Mouse (Mus musculus): Measurements from ENCODE around the gene Igsf21. TPM values are rescaled to one million over a fixed set of nuclear protein-coding genes. Genes with fewer than 3 reads are reported as not detected.

The Igsf21 gene
- polyA plus RNA-seq, 1 experiment, result 0.02 TPM

DNA sequence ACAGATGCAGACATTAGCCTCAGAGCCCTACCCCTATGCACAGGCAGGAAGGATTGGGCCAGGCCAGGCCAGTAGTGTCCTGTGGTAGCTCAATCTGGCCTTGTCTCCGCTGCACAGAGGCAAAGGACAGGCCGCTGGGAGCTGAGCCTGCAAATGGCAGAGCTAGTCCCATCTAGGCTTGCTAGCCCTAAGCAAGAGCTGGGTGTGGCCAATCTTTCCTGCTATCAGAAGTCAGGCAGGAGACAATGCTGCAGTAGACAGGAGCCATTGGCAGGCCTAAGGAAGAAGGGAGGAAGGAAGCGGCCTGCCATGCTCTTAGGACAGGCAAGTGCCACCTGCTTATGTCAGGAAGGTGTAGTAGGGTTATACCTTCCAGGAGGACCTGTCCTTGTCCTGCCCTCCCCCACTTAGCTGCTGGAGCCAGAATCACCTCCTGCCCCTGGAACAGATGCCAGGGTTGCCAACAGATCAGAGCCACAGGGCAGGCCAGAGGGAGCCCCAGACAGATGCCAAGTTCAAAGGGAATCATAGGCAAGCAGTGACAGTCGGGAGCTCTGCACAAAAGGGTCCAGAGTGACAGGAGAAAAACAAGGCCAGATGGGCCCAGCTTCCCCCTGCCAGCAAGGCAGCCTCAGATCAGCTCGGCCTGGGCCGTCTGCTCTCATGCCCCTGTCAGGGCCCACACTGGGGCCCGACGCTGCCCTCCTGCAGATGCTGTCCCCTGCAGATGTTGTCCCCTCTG lies 59.0 kb downstream of the Igsf21 start:
- Histone ChIP-seq H3K36me3 (ENCODE audit: control insufficient read depth) (no peaks in the 10 kb centered on the region), H3K4me3 (replicated peaks) (no peak overlapping the region), H3K27me3 (ENCODE audit: control insufficient read depth) (no peaks in the 10 kb centered on the region), H3K9me3 (ENCODE audit: control insufficient read depth, low read length) (no peaks in the 10 kb centered on the region), H3K4me1 (ENCODE audit: control insufficient read depth) (peaks cover 46% of the 10 kb centered on the region)
- TF ChIP-seq TAL1 (IDR thresholded peaks at IDR 0.05; ENCODE audit: low read length), result no peak
- TF ChIP-seq GATA1 (IDR thresholded peaks at IDR 0.05; ENCODE audit: low read length), result no peak

DNA sequence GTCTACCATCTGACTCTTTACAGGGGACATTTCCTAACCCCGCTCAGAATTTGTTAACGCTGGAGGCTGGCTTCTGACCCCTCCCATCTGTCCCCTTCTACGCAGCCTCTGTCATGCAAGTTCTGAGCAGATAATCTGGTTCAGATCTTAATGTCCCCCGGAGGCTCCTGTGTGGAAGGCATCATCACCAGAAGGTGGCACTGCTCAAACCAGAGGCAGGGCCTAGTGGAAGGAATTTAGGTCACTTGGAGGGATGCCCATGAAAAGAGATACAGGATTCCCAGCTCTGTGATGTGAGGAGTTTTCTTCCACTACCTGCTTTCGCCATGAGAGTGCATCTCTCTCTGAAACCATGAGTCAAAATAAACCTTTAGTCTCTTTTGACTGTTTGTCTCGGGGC lies 67.0 kb downstream of the Igsf21 start:
- Histone ChIP-seq H3K4me3 (replicated peaks) (no peak overlapping the region), H3K27me3 (ENCODE audit: control insufficient read depth) (no peaks in the 10 kb centered on the region; the same call in 1 of the 2 replicates), H3K36me3 (ENCODE audit: control insufficient read depth) (no peaks in the 10 kb centered on the region), H3K9me3 (ENCODE audit: control insufficient read depth, low read length) (peaks cover 21% of the 10 kb centered on the region), H3K4me1 (ENCODE audit: control insufficient read depth) (peaks cover 2% of the 10 kb centered on the region; the same call in 1 of the 2 replicates)
- TF ChIP-seq TAL1 (IDR thresholded peaks at IDR 0.05; ENCODE audit: low read length) (no peak), GATA1 (IDR thresholded peaks at IDR 0.05; ENCODE audit: low read length) (no peak)

DNA sequence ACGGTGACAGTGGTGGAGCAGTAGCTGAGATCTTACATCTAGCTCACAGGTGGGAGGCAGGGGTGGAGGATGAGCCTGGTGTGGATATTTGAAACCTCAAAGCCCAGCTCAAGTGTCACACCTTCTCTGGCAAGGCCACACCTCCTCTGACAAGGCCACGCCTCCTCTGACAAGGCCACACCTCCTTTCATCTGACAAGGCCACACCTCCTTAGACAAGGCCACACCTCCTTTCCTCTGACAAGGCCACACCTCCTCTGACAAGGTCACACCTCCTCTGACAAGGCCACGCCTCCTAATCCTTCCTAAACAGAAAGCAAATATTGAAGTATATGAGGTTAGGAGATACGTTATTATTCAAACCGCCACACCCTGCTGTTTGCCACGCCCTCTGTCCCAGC lies 69.5 kb downstream of the Igsf21 start:
- Histone ChIP-seq H3K4me3 (replicated peaks) (no peak overlapping the region), H3K36me3 (ENCODE audit: control insufficient read depth) (no peaks in the 10 kb centered on the region), H3K27me3 (ENCODE audit: control insufficient read depth) (no peaks in the 10 kb centered on the region; the same call in 1 of the 2 replicates), H3K9me3 (ENCODE audit: control insufficient read depth, low read length) (peaks cover 21% of the 10 kb centered on the region), H3K4me1 (ENCODE audit: control insufficient read depth) (peaks cover 2% of the 10 kb centered on the region; the same call in 1 of the 2 replicates)
- TF ChIP-seq TAL1 (IDR thresholded peaks at IDR 0.05; ENCODE audit: low read length) (no peak), GATA1 (IDR thresholded peaks at IDR 0.05; ENCODE audit: low read length) (no peak)

DNA sequence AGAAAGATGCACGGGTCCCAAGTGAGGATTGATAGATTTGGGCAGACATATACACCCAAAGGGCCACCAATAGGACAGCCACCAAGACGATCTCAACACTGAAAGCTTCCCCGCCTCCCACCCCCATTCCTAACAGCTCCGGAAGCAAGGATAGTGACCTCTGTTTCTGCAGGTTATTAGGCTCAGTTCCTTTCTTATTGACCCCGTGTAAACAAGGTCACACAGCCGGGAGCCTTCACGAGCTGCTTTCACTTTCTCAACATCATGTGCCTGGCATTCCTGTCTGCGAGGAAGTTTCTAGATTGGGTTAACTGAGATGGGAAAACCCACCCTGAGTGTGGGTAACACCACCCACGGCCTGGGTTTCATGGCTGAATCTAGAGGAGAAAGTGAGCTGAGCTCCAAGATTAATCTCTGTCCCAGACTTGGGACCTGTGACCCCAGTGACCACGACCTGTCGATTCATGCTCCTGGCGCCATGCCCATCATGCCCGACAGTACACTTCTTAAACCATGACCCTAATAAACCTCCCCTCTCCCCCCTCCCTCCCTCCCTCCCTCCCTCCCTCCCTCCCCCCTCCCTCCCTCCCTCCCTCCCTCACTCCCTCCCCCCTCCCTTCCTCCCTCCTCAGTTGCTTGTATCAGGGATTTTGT lies 72.7 kb downstream of the Igsf21 start:
- H3K9me3 ChIP-seq (ENCODE audit: control insufficient read depth, low read length), result peaks cover 18% of the 10 kb centered on the region
- H3K4me3 ChIP-seq (replicated peaks), result no peak overlapping the region
- no peaks in the 10 kb centered on the region; the same call in 1 of the 2 replicates for H3K27me3 ChIP-seq (ENCODE audit: control insufficient read depth)
- no peaks in the 10 kb centered on the region for H3K4me1 ChIP-seq (ENCODE audit: control insufficient read depth)
- TF ChIP-seq TAL1 (IDR thresholded peaks at IDR 0.05; ENCODE audit: low read length), result no peak
- no peak for TF ChIP-seq GATA1 (IDR thresholded peaks at IDR 0.05; ENCODE audit: low read length)
- H3K36me3 ChIP-seq (ENCODE audit: control insufficient read depth), result no peaks in the 10 kb centered on the region

DNA sequence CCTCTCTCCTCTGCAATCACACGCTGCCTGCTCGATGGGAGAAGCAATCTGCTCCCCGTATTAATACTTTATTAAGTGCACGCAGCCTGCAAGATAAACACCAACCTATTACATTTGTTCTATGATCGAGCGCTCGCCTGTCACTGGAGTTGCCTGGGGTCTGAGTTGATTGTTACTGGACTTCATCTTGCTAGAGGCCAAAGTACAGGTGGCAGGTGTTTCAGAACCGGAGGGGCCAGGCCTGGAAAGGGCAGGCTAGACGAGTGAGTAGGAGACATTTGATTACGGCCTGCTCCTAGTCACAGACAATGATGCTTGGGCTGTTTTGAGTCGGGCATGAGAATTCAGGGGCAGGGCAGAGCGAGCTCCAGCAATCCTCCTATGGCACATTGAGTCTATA lies 73.5 kb downstream of the Igsf21 start:
- Histone ChIP-seq H3K9me3 (ENCODE audit: control insufficient read depth, low read length) (peaks cover 13% of the 10 kb centered on the region), H3K4me1 (ENCODE audit: control insufficient read depth) (no peaks in the 10 kb centered on the region), H3K36me3 (ENCODE audit: control insufficient read depth) (no peaks in the 10 kb centered on the region), H3K27me3 (ENCODE audit: control insufficient read depth) (no peaks in the 10 kb centered on the region; the same call in 1 of the 2 replicates), H3K4me3 (replicated peaks) (no peak overlapping the region)
- TF ChIP-seq TAL1 (IDR thresholded peaks at IDR 0.05; ENCODE audit: low read length) (no peak), GATA1 (IDR thresholded peaks at IDR 0.05; ENCODE audit: low read length) (no peak)

DNA sequence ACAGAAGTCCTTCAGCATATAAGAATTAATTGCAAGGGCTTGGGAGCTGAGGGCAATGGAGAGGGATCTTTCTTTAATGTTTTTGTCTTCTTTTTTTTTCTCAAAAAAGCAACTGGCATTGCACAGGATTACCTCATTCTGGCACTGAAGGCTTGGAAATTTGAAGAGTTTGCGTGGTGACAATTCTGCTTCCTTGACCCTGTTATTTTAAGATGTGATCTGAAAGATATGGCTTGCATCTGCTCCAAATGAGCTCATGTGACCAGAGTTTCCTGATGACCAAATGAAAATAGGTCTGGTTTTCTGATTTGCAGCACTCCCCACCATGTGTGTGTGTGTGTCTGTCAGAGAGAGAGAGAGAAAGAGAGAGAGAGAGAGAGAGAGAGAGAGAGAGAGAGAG lies 74.7 kb downstream of the Igsf21 start:
- no peaks in the 10 kb centered on the region for H3K4me1 ChIP-seq (ENCODE audit: control insufficient read depth)
- H3K4me3 ChIP-seq (replicated peaks), result no peak overlapping the region
- TF ChIP-seq GATA1 (IDR thresholded peaks at IDR 0.05; ENCODE audit: low read length) (no peak), TAL1 (IDR thresholded peaks at IDR 0.05; ENCODE audit: low read length) (no peak)
- peaks cover 2% of the 10 kb centered on the region for H3K9me3 ChIP-seq (ENCODE audit: control insufficient read depth, low read length)
- H3K27me3 ChIP-seq (ENCODE audit: control insufficient read depth), result no peaks in the 10 kb centered on the region
- no peaks in the 10 kb centered on the region for H3K36me3 ChIP-seq (ENCODE audit: control insufficient read depth)

DNA sequence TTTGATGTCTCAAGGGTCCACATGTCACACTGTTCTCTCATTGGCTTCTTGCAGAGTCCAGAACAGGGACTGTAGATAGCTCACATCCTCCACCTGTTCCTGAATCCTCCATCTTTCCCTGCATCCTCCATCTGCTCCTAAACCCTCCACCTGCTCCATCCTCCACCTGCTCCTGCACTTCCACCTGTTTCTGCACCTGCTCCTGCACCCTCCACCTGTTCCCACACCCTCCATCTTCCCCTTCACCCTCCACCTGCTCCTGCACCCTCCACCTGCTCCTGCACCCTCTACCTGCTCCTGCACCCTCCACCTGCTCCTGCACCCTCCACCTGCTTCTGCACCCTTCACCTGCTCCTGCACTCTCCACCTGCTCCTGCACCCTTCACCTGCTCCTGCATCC lies 75.4 kb downstream of the Igsf21 start:
- H3K27me3 ChIP-seq (ENCODE audit: control insufficient read depth), result no peaks in the 10 kb centered on the region
- H3K36me3 ChIP-seq (ENCODE audit: control insufficient read depth), result no peaks in the 10 kb centered on the region
- no peaks in the 10 kb centered on the region for H3K4me1 ChIP-seq (ENCODE audit: control insufficient read depth)
- no peaks in the 10 kb centered on the region for H3K9me3 ChIP-seq (ENCODE audit: control insufficient read depth, low read length)
- no peak for TF ChIP-seq TAL1 (IDR thresholded peaks at IDR 0.05; ENCODE audit: low read length)
- TF ChIP-seq GATA1 (IDR thresholded peaks at IDR 0.05; ENCODE audit: low read length), result no peak
- H3K4me3 ChIP-seq (replicated peaks), result no peak overlapping the region

DNA sequence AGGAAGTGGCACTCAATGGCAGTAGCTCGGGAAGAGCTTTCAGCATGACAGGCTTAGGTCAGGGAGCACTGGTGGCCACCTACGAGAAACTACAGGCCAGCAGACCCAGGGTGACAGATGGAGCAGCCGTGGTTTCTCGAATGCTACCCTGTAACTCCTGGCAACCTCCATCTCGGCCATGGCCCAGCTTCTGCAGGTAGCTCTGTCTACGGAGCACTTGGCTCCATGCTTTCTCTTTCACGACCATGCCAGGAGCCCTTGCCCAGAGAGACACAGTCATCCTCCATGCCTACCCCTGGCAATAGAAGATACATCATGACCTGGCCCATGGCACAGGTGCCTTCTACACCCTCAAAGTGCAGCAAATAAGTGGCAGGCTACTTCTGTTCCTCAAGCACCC lies 80.7 kb downstream of the Igsf21 start:
- TF ChIP-seq TAL1 (IDR thresholded peaks at IDR 0.05; ENCODE audit: low read length) (no peak), GATA1 (IDR thresholded peaks at IDR 0.05; ENCODE audit: low read length) (no peak)
- H3K9me3 ChIP-seq (ENCODE audit: control insufficient read depth, low read length), result peaks cover 11% of the 10 kb centered on the region
- no peaks in the 10 kb centered on the region for H3K4me1 ChIP-seq (ENCODE audit: control insufficient read depth)
- H3K4me3 ChIP-seq (replicated peaks), result no peak overlapping the region
- no peaks in the 10 kb centered on the region for H3K36me3 ChIP-seq (ENCODE audit: control insufficient read depth)
- no peaks in the 10 kb centered on the region for H3K27me3 ChIP-seq (ENCODE audit: control insufficient read depth)

DNA sequence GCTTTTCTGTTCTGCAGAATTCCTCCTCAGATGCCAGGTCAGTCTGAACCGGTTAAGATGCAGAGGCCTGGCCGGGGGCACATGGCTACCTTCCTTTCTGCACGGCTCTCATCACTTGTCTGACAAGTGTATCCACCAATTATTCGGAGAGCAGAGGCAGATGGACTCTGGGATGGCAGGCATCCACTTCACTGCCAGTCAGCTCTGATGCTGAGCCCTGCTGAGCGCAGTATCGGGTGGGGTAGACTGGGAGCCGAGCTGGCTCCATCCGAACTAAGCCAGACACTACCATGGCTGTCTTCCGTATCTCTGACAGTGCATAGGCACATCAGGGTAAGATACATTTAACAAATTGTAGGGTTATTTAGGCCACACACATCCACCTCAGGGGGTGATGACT lies 81.9 kb downstream of the Igsf21 start:
- TF ChIP-seq GATA1 (IDR thresholded peaks at IDR 0.05; ENCODE audit: low read length) (no peak), TAL1 (IDR thresholded peaks at IDR 0.05; ENCODE audit: low read length) (no peak)
- Histone ChIP-seq H3K36me3 (ENCODE audit: control insufficient read depth) (no peaks in the 10 kb centered on the region), H3K4me3 (replicated peaks) (no peak overlapping the region), H3K27me3 (ENCODE audit: control insufficient read depth) (no peaks in the 10 kb centered on the region), H3K4me1 (ENCODE audit: control insufficient read depth) (no peaks in the 10 kb centered on the region), H3K9me3 (ENCODE audit: control insufficient read depth, low read length) (peaks cover 11% of the 10 kb centered on the region)
